Mouse (Mus musculus): ENCODE results near the gene Esp34. TPM values are rescaled to one million over a fixed set of nuclear protein-coding genes. Genes with fewer than 3 reads are reported as not detected.

Gene Esp34
- total RNA-seq (2015; ENCODE audit: low replicate concordance) (not detected in 2 replicates), total RNA-seq (2017; ENCODE audit: low replicate concordance) (not detected in 2 replicates)

GRCm38 (mm10) chr17:38553892-38554291 lies at the start of gene Esp34:
Gene Esp34, plus strand, starts transcription at chr17:38554192.
- ATAC-seq (replicated peaks; ENCODE audit: low FRiP score, poor library complexity, severe bottlenecking) = no peak

DNA sequence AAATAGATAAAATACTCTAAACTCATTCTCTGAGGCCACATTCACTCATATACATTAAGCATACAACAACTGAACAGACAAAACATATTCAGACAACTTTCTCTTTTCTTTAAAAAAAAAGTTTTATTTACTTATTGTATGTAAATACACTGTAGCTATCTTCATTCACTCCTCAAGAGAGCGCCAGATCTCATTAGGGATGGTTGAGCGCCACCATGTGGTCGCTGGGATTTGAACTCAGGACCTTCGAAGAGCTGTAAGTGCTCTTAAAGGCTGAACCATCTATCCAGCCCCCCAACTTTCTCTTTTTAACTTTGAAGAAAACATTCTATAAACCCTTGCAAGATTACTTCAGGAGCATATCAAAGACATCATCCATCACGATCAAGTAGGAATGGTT lies 8.5 kb downstream of the Esp34 start:
- ATAC-seq (replicated peaks; ENCODE audit: low FRiP score, poor library complexity, severe bottlenecking) = no peak

Other genes with a start within 250 kb of the Esp34 start
- not detected in 2 replicates for gene Olfr137, start 246.6 kb upstream of the Esp34 start, total RNA-seq (2015; ENCODE audit: low replicate concordance)
- not detected in 2 replicates for gene Olfr137, start 246.6 kb upstream of the Esp34 start, total RNA-seq (2017; ENCODE audit: low replicate concordance)
- not detected in 2 replicates for gene Olfr136, start 224.4 kb upstream of the Esp34 start, total RNA-seq (2015; ENCODE audit: low replicate concordance)
- gene Olfr136, start 224.4 kb upstream of the Esp34 start, total RNA-seq (2017; ENCODE audit: low replicate concordance) = 0.34 TPM in 1 of 2 replicates, not detected in the other
- not detected in 2 replicates for gene Esp36, start 134.0 kb upstream of the Esp34 start, total RNA-seq (2015; ENCODE audit: low replicate concordance)
- not detected in 2 replicates for gene Esp36, start 134.0 kb upstream of the Esp34 start, total RNA-seq (2017; ENCODE audit: low replicate concordance)
- gene Esp31, start 85.3 kb downstream of the Esp34 start, total RNA-seq (2015; ENCODE audit: low replicate concordance) = not detected in 2 replicates
- gene Esp31, start 85.3 kb downstream of the Esp34 start, total RNA-seq (2017; ENCODE audit: low replicate concordance) = not detected in 2 replicates

All from erythroblast, adult 5-6 weeks (primary cell).